Mouse (Mus musculus): Measurements from ENCODE around the gene Ufsp2. TPM values are rescaled to one million over a fixed set of nuclear protein-coding genes. Genes with fewer than 3 reads are reported as not detected.

Gene Ufsp2
- total RNA-seq (2014; rRNA removed; ENCODE audit: low replicate concordance) (16.9 and 47.4 TPM in 2 replicates), polyA plus RNA-seq (2015; fragmentation: Nextera tagmentation; extraction: Ambion mirVana) (59.5 and 61.4 TPM in 2 replicates)

- Histone ChIP-seq H3K27ac (ENCODE audit: low read depth) (peak within 1 kb of the TSS; percentile 72), H3K9ac (replicated peaks; ENCODE audit: low read depth, low read length) (peak within 1 kb of the TSS; percentile 68), H3K36me3 (replicated peaks; ENCODE audit: control insufficient read depth, insufficient read depth, low read length) (peaks cover 7% of the 10 kb centered on the region), H3K27me3 (ENCODE audit: control insufficient read depth, insufficient read depth, low read length) (no peaks in the 10 kb centered on the region), H3K9me3 (replicated peaks; ENCODE audit: control insufficient read depth, low read length) (peaks cover 5% of the 10 kb centered on the region; the same call in 1 of the 2 replicates), H3K4me1 (ENCODE audit: control insufficient read depth, insufficient read depth) (peaks cover 13% of the 10 kb centered on the region; the same call in 1 of the 2 replicates), H3K4me2 (ENCODE audit: low read depth, low read length) (peak within 1 kb of the TSS; percentile 76), H3K4me3 (ENCODE audit: low read depth, low read length) (peak within 1 kb of the TSS; percentile 75)
- peak; percentile 97 for DNase-seq (ENCODE audit: low spot score)
- TF ChIP-seq CTCF (IDR thresholded peaks at IDR 0.05; ENCODE audit: low read depth), result no peak
- TF ChIP-seq EP300 (IDR thresholded peaks at IDR 0.05; ENCODE audit: low read depth), result no peak
- peak; percentile 96 for ATAC-seq (ENCODE audit: insufficient read depth, low read depth)
- WGBS, result under 1% methylated on average over 57 of the region's 57 CpGs
Measured at GRCm38 (mm10) chr8:45975126-45975836, at the start of gene Ufsp2, which contains the start of gene 1700029J07Rik. Gene Ufsp2 (plus strand): TSS chr8:45975528. Gene 1700029J07Rik (minus strand): TSS chr8:45975252.

GRCm38 (mm10) chr8:45934582-45935014, 40.7 kb upstream of the Ufsp2 start, which contains the start of gene Ccdc110:
Gene Ccdc110 (plus strand): TSS chr8:45934619.
- 4% methylated on average over 23 of the region's 23 CpGs for WGBS
- Histone ChIP-seq H3K4me1 (ENCODE audit: control insufficient read depth, insufficient read depth) (peaks cover 6% of the 10 kb centered on the region; the same call in 1 of the 2 replicates), H3K27ac (ENCODE audit: low read depth) (no peak within 1 kb of the TSS), H3K9ac (replicated peaks; ENCODE audit: low read depth, low read length) (no peak within 1 kb of the TSS), H3K4me2 (ENCODE audit: low read depth, low read length) (peak within 1 kb of the TSS; percentile 21), H3K36me3 (replicated peaks; ENCODE audit: control insufficient read depth, insufficient read depth, low read length) (no peaks in the 10 kb centered on the region), H3K4me3 (ENCODE audit: low read depth, low read length) (peak within 1 kb of the TSS; percentile 11; the same call in 1 of the 2 replicates), H3K27me3 (ENCODE audit: control insufficient read depth, insufficient read depth, low read length) (no peaks in the 10 kb centered on the region), H3K9me3 (replicated peaks; ENCODE audit: control insufficient read depth, low read length) (peaks cover 5% of the 10 kb centered on the region; the same call in 1 of the 2 replicates)
- peak; percentile 94 for ATAC-seq (ENCODE audit: insufficient read depth, low read depth)
- TF ChIP-seq CTCF (IDR thresholded peaks at IDR 0.05; ENCODE audit: low read depth) (peak; percentile 100), EP300 (IDR thresholded peaks at IDR 0.05; ENCODE audit: low read depth) (no peak)
- peak; percentile 91 for DNase-seq (ENCODE audit: low spot score)

- ATAC-seq (ENCODE audit: insufficient read depth, low read depth), result no peak
Measured at GRCm38 (mm10) chr8:45936986-45937385, 38.3 kb upstream of the Ufsp2 start.

GRCm38 (mm10) chr8:45946283-45946682, 29.0 kb upstream of the Ufsp2 start:
- no peak overlapping the region for H3K27ac ChIP-seq (ENCODE audit: low read depth)
- H3K27me3 ChIP-seq (ENCODE audit: control insufficient read depth, insufficient read depth, low read length), result no peaks in the 10 kb centered on the region
- 81% methylated on average over 4 of the region's 4 CpGs for WGBS
- no peak overlapping the region for H3K9ac ChIP-seq (replicated peaks; ENCODE audit: low read depth, low read length)
- TF ChIP-seq CTCF (IDR thresholded peaks at IDR 0.05; ENCODE audit: low read depth) (no peak), EP300 (IDR thresholded peaks at IDR 0.05; ENCODE audit: low read depth) (no peak)
- ATAC-seq (ENCODE audit: insufficient read depth, low read depth), result no peak
- H3K36me3 ChIP-seq (replicated peaks; ENCODE audit: control insufficient read depth, insufficient read depth, low read length), result no peaks in the 10 kb centered on the region
- no peak overlapping the region for H3K4me2 ChIP-seq (ENCODE audit: low read depth, low read length)
- no peak for DNase-seq (ENCODE audit: low spot score)
- no peaks in the 10 kb centered on the region for H3K4me1 ChIP-seq (ENCODE audit: control insufficient read depth, insufficient read depth)
- H3K4me3 ChIP-seq (ENCODE audit: low read depth, low read length), result no peak overlapping the region
- H3K9me3 ChIP-seq (replicated peaks; ENCODE audit: control insufficient read depth, low read length), result no peaks in the 10 kb centered on the region

More at GRCm38 (mm10) chr8:45936986-45937385, 38.3 kb upstream of the Ufsp2 start:
- H3K36me3 ChIP-seq (replicated peaks; ENCODE audit: control insufficient read depth, insufficient read depth, low read length), result no peaks in the 10 kb centered on the region
- 0 out of 2 replicates have a peak, but pooled peaks cover 2% of the 10 kb centered on the region for H3K4me1 ChIP-seq (ENCODE audit: control insufficient read depth, insufficient read depth)
- no peak overlapping the region for H3K4me3 ChIP-seq (ENCODE audit: low read depth, low read length)
- DNase-seq (ENCODE audit: low spot score), result no peak
- no peaks in the 10 kb centered on the region for H3K27me3 ChIP-seq (ENCODE audit: control insufficient read depth, insufficient read depth, low read length)
- 79% methylated on average over 9 of the region's 9 CpGs for whole genome bisulfite sequencing
- H3K4me2 ChIP-seq (ENCODE audit: low read depth, low read length), result no peak overlapping the region
- H3K9ac ChIP-seq (replicated peaks; ENCODE audit: low read depth, low read length), result no peak overlapping the region
- H3K27ac ChIP-seq (ENCODE audit: low read depth), result no peak overlapping the region
- TF ChIP-seq EP300 (IDR thresholded peaks at IDR 0.05; ENCODE audit: low read depth) (no peak), CTCF (IDR thresholded peaks at IDR 0.05; ENCODE audit: low read depth) (no peak)
- H3K9me3 ChIP-seq (replicated peaks; ENCODE audit: control insufficient read depth, low read length), result no peaks in the 10 kb centered on the region

- DNase-seq (ENCODE audit: low spot score), result no peak
- 57% methylated on average over 2 of the region's 2 CpGs for WGBS
- H3K27me3 ChIP-seq (ENCODE audit: control insufficient read depth, insufficient read depth, low read length), result no peaks in the 10 kb centered on the region
- no peak overlapping the region for H3K9ac ChIP-seq (replicated peaks; ENCODE audit: low read depth, low read length)
- no peak for ATAC-seq (ENCODE audit: insufficient read depth, low read depth)
- H3K4me1 ChIP-seq (ENCODE audit: control insufficient read depth, insufficient read depth), result no peaks in the 10 kb centered on the region
- TF ChIP-seq CTCF (IDR thresholded peaks at IDR 0.05; ENCODE audit: low read depth) (no peak), EP300 (IDR thresholded peaks at IDR 0.05; ENCODE audit: low read depth) (no peak)
- H3K27ac ChIP-seq (ENCODE audit: low read depth), result no peak overlapping the region
- H3K4me2 ChIP-seq (ENCODE audit: low read depth, low read length), result no peak overlapping the region
- no peak overlapping the region for H3K4me3 ChIP-seq (ENCODE audit: low read depth, low read length)
- H3K36me3 ChIP-seq (replicated peaks; ENCODE audit: control insufficient read depth, insufficient read depth, low read length), result no peaks in the 10 kb centered on the region
- H3K9me3 ChIP-seq (replicated peaks; ENCODE audit: control insufficient read depth, low read length), result no peaks in the 10 kb centered on the region
Measured at GRCm38 (mm10) chr8:45950622-45951021, 24.7 kb upstream of the Ufsp2 start.
